In the genomic region with DNA sequence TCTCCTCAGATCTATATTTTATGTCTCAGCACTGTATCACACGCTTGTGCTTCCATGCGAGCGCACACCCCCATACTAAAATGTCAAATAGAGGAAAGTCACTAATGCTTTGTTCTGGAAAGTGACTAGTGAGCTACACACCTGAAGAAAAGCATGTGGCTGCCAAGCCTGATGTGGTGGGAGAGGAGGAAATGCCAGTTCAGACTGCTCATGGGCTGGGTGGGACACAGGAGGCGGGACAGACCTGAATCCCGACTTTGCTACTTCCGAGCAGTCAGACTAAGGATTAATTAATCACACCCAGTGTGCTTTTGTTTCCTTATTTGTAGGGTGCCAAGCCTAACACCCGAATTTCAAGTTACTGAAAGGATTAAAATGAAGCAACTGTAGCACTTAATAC, we compare ENCODE assay signal across 23 mouse cellular contexts. TPM values are rescaled to one million over a fixed set of nuclear protein-coding genes. Genes with fewer than 3 reads are reported as not detected.
DNase-seq lines count a peak whose midpoint lies in the region; ATAC-seq and TF ChIP-seq lines count a peak whose summit lies in the region.
"Had no signal": no experiment of that assay in that cellular context is flagged by ENCODE, and none has a peak within 500 bp of the region (broad histone marks: within the 10 kb centered on the region; RNA-seq: fewer than 3 reads in every experiment).

No protein-coding gene starts in this region.

- ATAC-seq in stomach, embryonic 16.5 days (ENCODE audit: insufficient read depth, low FRiP score) = peak; percentile 62; the same call in 1 of the 2 replicates
- peak; percentile 59; the same call in 1 of the 2 replicates for ATAC-seq in stomach, postnatal 0 days (ENCODE audit: low FRiP score, low TSS enrichment)
- ATAC-seq: forebrain, embryonic 14.5 days; forebrain, embryonic 16.5 days had no signal

- no peaks in the 10 kb centered on the region for H3K36me3 ChIP-seq in stomach, embryonic 16.5 days (ENCODE audit: control insufficient read depth, insufficient read depth, low read length)
- H3K36me3 ChIP-seq in stomach, postnatal 0 days (ENCODE audit: control insufficient read depth, insufficient read depth, low read length) = no peaks in the 10 kb centered on the region
- H3K36me3 ChIP-seq: embryonic facial prominence, embryonic 12.5 days had no signal

- no peaks in the 10 kb centered on the region for H3K27me3 ChIP-seq in stomach, embryonic 16.5 days (ENCODE audit: control insufficient read depth, insufficient read depth, low read length)
- no peaks in the 10 kb centered on the region for H3K27me3 ChIP-seq in stomach, postnatal 0 days (ENCODE audit: control insufficient read depth, insufficient read depth, low read length)
- H3K27me3 ChIP-seq: embryonic facial prominence, embryonic 12.5 days; embryonic facial prominence, embryonic 15.5 days; forebrain, embryonic 12.5 days had no signal

- H3K4me3 ChIP-seq in stomach, embryonic 16.5 days (replicated peaks; ENCODE audit: low read length) = no peak overlapping the region
- no peak overlapping the region for H3K4me3 ChIP-seq in stomach, postnatal 0 days (ENCODE audit: low read depth, low read length)
- H3K4me3 ChIP-seq: embryonic facial prominence, embryonic 12.5 days; embryonic facial prominence, embryonic 15.5 days; erythroblast, embryonic 14.5 days; forebrain, embryonic 10.5 days; forebrain, embryonic 12.5 days had no signal

- WGBS in stomach, embryonic 16.5 days = 62% methylated on average over 7 of the region's 7 CpGs
- WGBS in stomach, postnatal 0 days = 53% methylated on average over 7 of the region's 7 CpGs

- no peaks in the 10 kb centered on the region for H3K9me3 ChIP-seq in stomach, embryonic 16.5 days (replicated peaks; ENCODE audit: control insufficient read depth, low read length)
- no peaks in the 10 kb centered on the region for H3K9me3 ChIP-seq in stomach, postnatal 0 days (ENCODE audit: control insufficient read depth, low read length)
- H3K9me3 ChIP-seq: embryonic facial prominence, embryonic 12.5 days; embryonic facial prominence, embryonic 15.5 days; forebrain, embryonic 10.5 days; forebrain, embryonic 12.5 days had no signal

- peak; percentile 62 for DNase-seq in heart, adult 11 months
- DNase-seq in heart, adult 9 months (ENCODE audit: low spot score in 2 of 2) = no peak
- no peak for DNase-seq in stomach, postnatal 0 days (ENCODE audit: low spot score)
- no peak for DNase-seq in layer of hippocampus, adult 11-12 months (ENCODE audit: low spot score)
- DNase-seq: adrenal gland, adult 2 months; adrenal gland, postnatal 10 days; adrenal gland, postnatal 25 days; cerebellum, adult 11 months; cerebellum, adult 18-20 months; cerebellum, adult 8-10 months; cerebellum, adult 9-11 months; cerebellum, postnatal 14 days; cerebellum, postnatal 36 days; embryo, embryonic 11 days had no signal

- peak overlapping the region; percentile 29 for H3K27ac ChIP-seq in stomach, embryonic 16.5 days (ENCODE audit: low read length)
- no peak overlapping the region for H3K27ac ChIP-seq in stomach, postnatal 0 days (replicated peaks)
- H3K27ac ChIP-seq: embryonic facial prominence, embryonic 12.5 days; embryonic facial prominence, embryonic 15.5 days; forebrain, embryonic 10.5 days; forebrain, embryonic 12.5 days had no signal

- no peak for TF ChIP-seq CTCF in stomach, postnatal 0 days (IDR thresholded peaks at IDR 0.05; ENCODE audit: low read depth)

- no peak overlapping the region for H3K9ac ChIP-seq in stomach, embryonic 16.5 days (ENCODE audit: low read length)
- H3K9ac ChIP-seq in stomach, postnatal 0 days (ENCODE audit: low read length) = no peak overlapping the region
- H3K9ac ChIP-seq: embryonic facial prominence, embryonic 12.5 days; embryonic facial prominence, embryonic 15.5 days; forebrain, embryonic 12.5 days had no signal

- no peaks in the 10 kb centered on the region for H3K4me1 ChIP-seq in stomach, embryonic 16.5 days (ENCODE audit: control insufficient read depth, insufficient read depth, low read length)
- H3K4me1 ChIP-seq in stomach, postnatal 0 days (replicated peaks; ENCODE audit: control insufficient read depth, insufficient read depth) = no peaks in the 10 kb centered on the region
- H3K4me1 ChIP-seq: embryonic facial prominence, embryonic 12.5 days; embryonic facial prominence, embryonic 15.5 days; forebrain, embryonic 10.5 days; forebrain, embryonic 12.5 days had no signal

- H3K4me2 ChIP-seq in stomach, embryonic 16.5 days (ENCODE audit: low read depth, low read length) = no peak overlapping the region
- no peak overlapping the region for H3K4me2 ChIP-seq in stomach, postnatal 0 days (replicated peaks; ENCODE audit: low read depth)
- H3K4me2 ChIP-seq: embryonic facial prominence, embryonic 12.5 days; embryonic facial prominence, embryonic 15.5 days; forebrain, embryonic 12.5 days had no signal

- no peak for TF ChIP-seq EP300 in stomach, postnatal 0 days (optimal IDR thresholded peaks at IDR 0.05)

RNA-seq across cellular contexts. Expression of a gene that starts 18.6 kb away (rescaled TPM):
- 54.8 and 76.5 TPM in 2 replicates for polyA plus RNA-seq in stomach, embryonic 16.5 days (2015; fragmentation: Nextera tagmentation; extraction: Ambion mirVana)
- 49.8 and 57.5 TPM in 2 replicates for polyA plus RNA-seq in stomach, postnatal 0 days (2015; fragmentation: Nextera tagmentation; extraction: Ambion mirVana)
- polyA plus RNA-seq: C2C12; erythroblast, embryonic 14.5 days had no signal

RNA-seq across cellular contexts. Expression of a gene that starts 40.4 kb away (rescaled TPM):
- 28.3 and 36.2 TPM in 2 replicates for polyA plus RNA-seq in stomach, embryonic 16.5 days (2015; fragmentation: Nextera tagmentation; extraction: Ambion mirVana)
- 56.9 and 70.0 TPM in 2 replicates for polyA plus RNA-seq in stomach, postnatal 0 days (2015; fragmentation: Nextera tagmentation; extraction: Ambion mirVana)

RNA-seq across cellular contexts. Expression of a gene that starts 44.0 kb away (rescaled TPM):
- 37.6 and 44.2 TPM in 2 replicates for polyA plus RNA-seq in stomach, embryonic 16.5 days (2015; fragmentation: Nextera tagmentation; extraction: Ambion mirVana)
- 60.2 and 66.5 TPM in 2 replicates for polyA plus RNA-seq in stomach, postnatal 0 days (2015; fragmentation: Nextera tagmentation; extraction: Ambion mirVana)
